ENCODE assay signal across 28 mouse cellular contexts in genomic region chr14:32527211-32527610, GRCm38 (mm10). TPM values are rescaled to one million over a fixed set of nuclear protein-coding genes. Genes with fewer than 3 reads are reported as not detected.
DNase-seq lines count a peak whose midpoint lies in the region.
"Had no signal": no experiment of that assay in that cellular context is flagged by ENCODE, and none has a peak within 500 bp of the region (broad histone marks: within the 10 kb centered on the region; RNA-seq: fewer than 3 reads in every experiment).

No protein-coding gene starts in this region.

- H3K4me3 ChIP-seq in midbrain, embryonic 10.5 days, result no peak overlapping the region
- H3K4me3 ChIP-seq: embryonic facial prominence, embryonic 12.5 days; embryonic facial prominence, embryonic 15.5 days; heart, embryonic 12.5 days; heart, embryonic 15.5 days; hindbrain, embryonic 10.5 days; hindbrain, embryonic 13.5 days had no signal

- peak; percentile 76 for DNase-seq in heart, adult 11 months
- DNase-seq in heart, adult 8-10 months (ENCODE audit: low spot score), result no peak
- DNase-seq in layer of hippocampus, adult 9-11 months, result peak; percentile 68
- DNase-seq in layer of hippocampus, postnatal 25 days (ENCODE audit: extremely low spot score in 1 of 2, low spot score in 1 of 2), result no peak
- peak; percentile 31 for DNase-seq in right cerebral cortex, adult 18-20 months
- DNase-seq in right cerebral cortex, postnatal 25 days, result no peak
- no peak for DNase-seq in midbrain, embryonic 10.5 days (ENCODE audit: low spot score)
- DNase-seq: adrenal gland, postnatal 10 days; adrenal gland, postnatal 36 days; B cell, adult 2 months; cerebellum, adult 11 months; cerebellum, adult 2 months; cerebellum, adult 9-11 months; cerebellum, postnatal 25 days; forebrain, postnatal 0 days; gastrocnemius, postnatal 10 days; gastrocnemius, postnatal 36 days; heart, postnatal 10 days; heart, postnatal 36 days had no signal

- H3K36me3 ChIP-seq in midbrain, embryonic 10.5 days, result peaks cover 58% of the 10 kb centered on the region
- H3K36me3 ChIP-seq: heart, embryonic 15.5 days had no signal

- H3K27ac ChIP-seq in midbrain, embryonic 10.5 days (replicated peaks), result no peak overlapping the region
- H3K27ac ChIP-seq: embryonic facial prominence, embryonic 12.5 days; embryonic facial prominence, embryonic 15.5 days; heart, embryonic 15.5 days; hindbrain, embryonic 10.5 days; hindbrain, embryonic 13.5 days had no signal

- H3K9me3 ChIP-seq in midbrain, embryonic 10.5 days (replicated peaks), result no peaks in the 10 kb centered on the region
- H3K9me3 ChIP-seq: embryonic facial prominence, embryonic 12.5 days; embryonic facial prominence, embryonic 15.5 days; G1E; heart, embryonic 12.5 days; heart, embryonic 15.5 days; hindbrain, embryonic 10.5 days; hindbrain, embryonic 13.5 days had no signal

- peaks cover 8% of the 10 kb centered on the region for H3K4me1 ChIP-seq in midbrain, embryonic 10.5 days
- H3K4me1 ChIP-seq: embryonic facial prominence, embryonic 12.5 days had no signal

- 91% methylated on average over 9 of the region's 9 CpGs for WGBS in midbrain, embryonic 10.5 days

- no peaks in the 10 kb centered on the region for H3K27me3 ChIP-seq in midbrain, embryonic 10.5 days (ENCODE audit: low read depth, poor library complexity, severe bottlenecking)
- H3K27me3 ChIP-seq: CH12.LX; embryonic facial prominence, embryonic 12.5 days; embryonic facial prominence, embryonic 15.5 days; heart, embryonic 12.5 days; heart, embryonic 15.5 days; hindbrain, embryonic 13.5 days; Patski had no signal

RNA-seq across cellular contexts. Expression of gene Ercc6, which starts 13.9 kb away (rescaled TPM):
- 1 to 10 TPM; 3.5 to 6.1 (median 3.8) TPM for total RNA-seq in heart, adult 8-10 months (2022)
- 10 to 100 TPM; 16.8 to 22.3 TPM for total RNA-seq in layer of hippocampus, postnatal 25 days (2021)
- 26.0 and 27.8 TPM in 2 replicates for polyA plus RNA-seq in midbrain, embryonic 10.5 days (2016; fragmentation: Nextera tagmentation; extraction: Ambion mirVana)

Comparison
In these comparisons a context has a peak if more than half of its experiments do, and no peak if none do; other contexts are left out.
1. DNase-seq: peak in heart, adult 11 months (single experiment), layer of hippocampus, adult 9-11 months (single experiment) and right cerebral cortex, adult 18-20 months (single experiment); none in heart, adult 8-10 months (single experiment), layer of hippocampus, postnatal 25 days (0 of 2), right cerebral cortex, postnatal 25 days (single experiment) and midbrain, embryonic 10.5 days (single experiment).